Mouse (Mus musculus) E14TG2a.4 (cell line): ENCODE results near the gene Tarsl2.
A peak's percentile ranks its signal among the peaks of the same experiment; 100 is the strongest.

Experiments
- H3K27me3 ChIP-seq: 2 replicates; pipeline ENCODE4 v1.6.1; 2014; ENCODE audit warnings: low read length, control low read depth; ENCODE audit not compliant: insufficient read depth
- H3K36me3 ChIP-seq: 2 replicates; pipeline ENCODE4 v1.6.1; 2014; ENCODE audit warnings: low read length, control low read depth; ENCODE audit not compliant: insufficient read depth
- H3K4me1 ChIP-seq: replicated peaks from 2 replicates; pipeline ENCODE4 v1.6.1; 2014; ENCODE audit warnings: low read depth, low read length, control low read depth
- H3K4me3 ChIP-seq: replicated peaks from 2 replicates; pipeline ENCODE4 v1.5.1; 2014; ENCODE audit warnings: mild to moderate bottlenecking, low read length
- H3K9me3 ChIP-seq: 2 replicates; pipeline ENCODE4 v1.6.1; 2014; ENCODE audit warnings: low read length, control low read depth
- CTCF ChIP-seq: conservative IDR thresholded peaks from 2 replicates; pipeline ENCODE4 v1.5.1; 2014; ENCODE audit warnings: low read length
- NANOG ChIP-seq: IDR thresholded peaks from 2 replicates; pipeline ENCODE4 v1.6.1; 2014; ENCODE audit warnings: borderline replicate concordance, low read length, mixed read lengths
- POU5F1 ChIP-seq: IDR thresholded peaks from 2 replicates; pipeline ENCODE4 v1.6.1; 2014; ENCODE audit warnings: low read length, borderline replicate concordance

The Tarsl2 gene

GRCm38 (mm10) chr7:65692883-65693282 is 48.2 kb downstream of the Tarsl2 start:
- H3K27me3 ChIP-seq: no peaks in the 10 kb centered on the region
- H3K4me1 ChIP-seq: peaks cover 44% of the 10 kb centered on the region
- H3K36me3 ChIP-seq: peaks cover 32% of the 10 kb centered on the region
- peak overlapping the region; percentile 87 for H3K4me3 ChIP-seq
- H3K9me3 ChIP-seq: no peaks in the 10 kb centered on the region
- TF ChIP-seq NANOG: no peak
- no peak for TF ChIP-seq CTCF
- no peak for TF ChIP-seq POU5F1

GRCm38 (mm10) chr7:65693301-65693821 is 48.7 kb downstream of the Tarsl2 start:
- no peaks in the 10 kb centered on the region for H3K27me3 ChIP-seq
- H3K36me3 ChIP-seq: peaks cover 37% of the 10 kb centered on the region
- H3K4me3 ChIP-seq: peak overlapping the region; percentile 87
- TF ChIP-seq POU5F1: no peak
- TF ChIP-seq NANOG: no peak
- no peak for TF ChIP-seq CTCF
- peaks cover 44% of the 10 kb centered on the region for H3K4me1 ChIP-seq
- no peaks in the 10 kb centered on the region for H3K9me3 ChIP-seq

DNA sequence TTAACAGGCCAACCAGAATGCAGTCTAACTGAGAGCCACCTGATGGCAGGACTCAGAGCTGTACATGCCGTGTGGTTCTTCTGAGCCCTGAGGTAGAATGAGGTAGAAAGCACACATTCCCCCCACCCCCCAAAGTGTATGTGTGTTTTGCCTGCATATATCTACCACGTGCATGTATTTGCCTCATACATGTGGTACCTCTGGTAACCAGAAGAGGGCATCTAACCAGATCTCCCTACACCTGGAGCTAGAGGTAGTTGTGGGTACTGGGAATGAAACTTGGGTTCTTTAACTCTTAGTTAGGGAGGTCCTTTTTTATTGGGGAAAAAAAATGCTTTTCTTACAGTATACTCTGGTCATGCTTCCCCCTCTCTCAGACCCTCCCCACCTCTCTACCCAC is 51.8 kb downstream of the Tarsl2 start:
- H3K27me3 ChIP-seq: no peaks in the 10 kb centered on the region

DNA sequence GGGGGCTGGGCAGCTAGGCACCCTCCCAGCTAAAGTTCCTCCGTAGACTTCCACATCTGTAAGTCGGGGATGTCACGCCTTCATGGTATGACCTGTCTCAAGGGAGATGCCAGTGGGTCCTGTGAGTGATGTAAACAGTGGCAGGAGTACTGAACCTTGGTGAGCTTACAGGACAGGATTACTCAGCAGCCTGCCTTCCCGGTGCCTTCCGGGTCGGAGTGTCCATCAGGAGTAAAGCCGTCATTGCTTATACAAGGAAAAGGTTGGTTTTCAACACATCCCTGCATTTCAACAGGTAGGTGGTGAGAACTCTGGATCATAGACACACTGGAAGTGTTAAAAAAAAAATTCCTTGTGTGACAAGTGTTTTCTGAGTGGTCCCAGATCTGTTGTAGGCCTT is 57.4 kb downstream of the Tarsl2 start:
- peaks cover 51% of the 10 kb centered on the region for H3K36me3 ChIP-seq
- TF ChIP-seq POU5F1: no peak
- TF ChIP-seq NANOG: no peak
- no peak for TF ChIP-seq CTCF
- H3K4me1 ChIP-seq: peaks cover 39% of the 10 kb centered on the region
- no peak overlapping the region for H3K4me3 ChIP-seq
- no peaks in the 10 kb centered on the region for H3K27me3 ChIP-seq
- H3K9me3 ChIP-seq: no peaks in the 10 kb centered on the region

More for the DNA sequence above, 51.8 kb downstream of the Tarsl2 start:
- no peaks in the 10 kb centered on the region for H3K9me3 ChIP-seq
- no peak overlapping the region for H3K4me3 ChIP-seq
- H3K36me3 ChIP-seq: peaks cover 64% of the 10 kb centered on the region
- TF ChIP-seq POU5F1 (no peak), CTCF (peak; percentile 50)
- H3K4me1 ChIP-seq: peaks cover 54% of the 10 kb centered on the region

DNA sequence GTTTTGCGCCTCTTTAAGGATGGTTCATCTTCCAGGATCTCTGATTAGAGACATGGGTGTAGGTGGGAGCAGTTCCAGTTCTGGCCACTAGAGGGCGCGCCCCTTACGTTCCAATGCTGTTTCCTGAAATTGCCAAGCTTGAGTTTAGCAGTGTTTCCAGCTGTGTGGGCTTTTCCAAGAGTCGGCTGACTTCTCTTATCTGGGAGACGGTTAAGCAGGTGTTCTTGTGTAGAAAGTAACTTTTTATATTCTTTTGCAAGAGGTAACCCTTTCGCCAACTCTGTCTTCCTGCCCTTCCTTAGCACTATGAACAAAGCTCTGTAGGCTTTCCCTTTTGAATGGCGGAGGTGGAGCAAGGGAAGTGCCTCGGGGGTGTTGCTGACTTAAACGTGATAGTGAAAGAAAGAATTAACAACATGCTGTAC is 60.1 kb downstream of the Tarsl2 start:
- TF ChIP-seq NANOG (no peak), CTCF (peak; percentile 84)
- Histone ChIP-seq H3K27me3 (no peaks in the 10 kb centered on the region), H3K4me3 (no peak overlapping the region), H3K36me3 (peaks cover 25% of the 10 kb centered on the region), H3K9me3 (no peaks in the 10 kb centered on the region), H3K4me1 (peaks cover 49% of the 10 kb centered on the region)

DNA sequence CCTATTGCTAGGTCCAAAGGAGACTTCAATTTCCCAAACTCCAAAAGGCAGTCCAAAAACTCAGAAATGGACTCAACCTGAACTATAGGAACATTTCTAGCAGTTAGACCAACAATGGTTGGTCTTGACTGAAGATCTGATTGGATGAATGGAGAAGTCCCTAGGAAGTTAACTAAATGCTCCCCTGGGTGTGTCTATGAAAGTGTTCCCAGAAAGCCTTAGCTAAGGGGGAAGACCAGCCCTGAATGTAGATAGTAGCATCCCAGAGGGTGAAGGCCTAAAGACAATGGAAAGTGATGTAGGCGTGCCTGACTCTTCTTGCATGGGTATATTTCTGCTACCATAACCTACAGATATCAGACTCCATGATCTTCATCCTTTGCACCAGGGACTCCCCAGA is 63.8 kb downstream of the Tarsl2 start:
- Histone ChIP-seq H3K27me3 (no peaks in the 10 kb centered on the region), H3K36me3 (no peaks in the 10 kb centered on the region), H3K4me1 (peaks cover 65% of the 10 kb centered on the region), H3K9me3 (no peaks in the 10 kb centered on the region), H3K4me3 (peak overlapping the region; percentile 27; the same call in 1 of the 2 replicates)
- TF ChIP-seq POU5F1 (no peak), NANOG (no peak), CTCF (no peak)

DNA sequence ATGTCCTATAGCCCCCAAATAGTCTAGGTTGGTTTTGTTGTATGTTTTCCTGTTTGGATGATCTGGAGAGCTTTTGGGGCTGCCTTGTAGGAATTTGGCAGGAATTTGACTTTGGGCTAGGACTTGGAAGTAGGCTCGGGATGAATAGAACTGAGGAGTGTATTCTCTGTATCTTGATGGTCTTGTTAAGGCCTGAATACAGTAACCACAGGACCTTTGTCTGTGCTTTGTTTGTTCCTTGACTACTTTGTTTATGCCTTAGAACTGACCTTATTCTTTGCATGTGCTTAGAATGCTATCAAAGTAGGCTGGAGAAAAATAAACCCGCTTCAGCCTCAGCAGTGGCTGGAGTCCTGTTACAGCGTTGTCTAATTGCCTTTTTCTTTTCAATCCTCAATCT is 65.6 kb downstream of the Tarsl2 start:
- no peaks in the 10 kb centered on the region for H3K36me3 ChIP-seq
- H3K4me3 ChIP-seq: no peak overlapping the region
- no peaks in the 10 kb centered on the region for H3K9me3 ChIP-seq
- peaks cover 63% of the 10 kb centered on the region for H3K4me1 ChIP-seq
- TF ChIP-seq POU5F1 (no peak), NANOG (peak; percentile 95)
- no peaks in the 10 kb centered on the region for H3K27me3 ChIP-seq

DNA sequence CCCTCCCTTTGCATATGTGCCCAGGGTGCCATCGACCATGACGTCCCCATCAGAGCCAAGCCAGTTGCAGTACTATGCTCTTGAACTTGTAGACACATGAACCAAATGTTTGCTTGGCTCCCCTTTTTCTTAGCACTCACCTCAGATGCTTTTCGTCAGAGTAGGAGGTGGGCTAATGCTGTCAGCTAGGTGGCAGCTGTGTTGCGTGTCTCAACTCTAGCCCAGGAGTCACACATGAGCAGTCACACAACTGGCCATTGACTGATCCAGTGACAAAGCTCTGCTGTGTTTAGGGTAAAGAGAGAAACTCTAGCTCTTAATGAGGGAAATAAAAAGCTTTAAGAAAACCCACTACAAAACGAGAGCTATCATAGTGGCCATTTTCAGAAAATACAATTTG is 69.1 kb downstream of the Tarsl2 start:
- TF ChIP-seq CTCF (no peak), NANOG (no peak)
- no peaks in the 10 kb centered on the region for H3K27me3 ChIP-seq
- no peak overlapping the region for H3K4me3 ChIP-seq
- H3K36me3 ChIP-seq: no peaks in the 10 kb centered on the region
- peaks cover 39% of the 10 kb centered on the region for H3K4me1 ChIP-seq
- H3K9me3 ChIP-seq: no peaks in the 10 kb centered on the region

- no peak overlapping the region for H3K4me3 ChIP-seq
- H3K4me1 ChIP-seq: peaks cover 34% of the 10 kb centered on the region
- no peak for TF ChIP-seq NANOG
- TF ChIP-seq CTCF: no peak
- TF ChIP-seq POU5F1: no peak
- H3K36me3 ChIP-seq: no peaks in the 10 kb centered on the region
- H3K9me3 ChIP-seq: no peaks in the 10 kb centered on the region
- H3K27me3 ChIP-seq: no peaks in the 10 kb centered on the region
Measured at GRCm38 (mm10) chr7:65714304-65714703, 69.6 kb downstream of the Tarsl2 start.
